Mouse (Mus musculus): ENCODE results near the gene Dbp.
A peak's percentile ranks its signal among the peaks of the same experiment; 100 is the strongest.

GRCm38 (mm10) chr7:45720413-45721233 is 15.7 kb downstream of the Dbp start, which contains the start of gene Fam83e:
- peak; percentile 34; the same call in 1 of the 2 replicates for TF ChIP-seq CTCF (conservative IDR thresholded peaks at IDR 0.05; ENCODE audit: low read length)
- TF ChIP-seq POU5F1 (IDR thresholded peaks at IDR 0.05; ENCODE audit: borderline replicate concordance, low read length): no peak
- TF ChIP-seq NANOG (IDR thresholded peaks at IDR 0.05; ENCODE audit: borderline replicate concordance, low read length): no peak
